Mouse (Mus musculus) CH12.LX (cell line): ENCODE results near the gene Psmb11. TPM values are rescaled to one million over a fixed set of nuclear protein-coding genes. Genes with fewer than 3 reads are reported as not detected.

Experiments used
- polyA plus RNA-seq: library from polyadenylated mRNA; unstranded; fragments of >175 nt; gene quantifications from 2 replicates; pipeline ENCODE4 v1.2.1, GENCODE M21; 2012; ENCODE audit warnings: low read depth; ENCODE audit not compliant: insufficient read length
- total RNA-seq, 2 experiments: library from RNA; depleted of rRNA; stranded (reverse); fragments of 300-350 nt in 1 of 2; fragments of >200 nt in 1 of 2; gene quantifications; 2 replicates each; pipeline ENCODE4 v1.2.3; 2012 to 2014

The Psmb11 gene
- total and polyA plus RNA-seq, 3 experiments, result not detected

Other genes with a start within 250 kb of the Psmb11 start
- 43.3 and 50.4 TPM in 2 replicates for gene Slc7a7, start 203.7 kb upstream of the Psmb11 start, total RNA-seq (2012; rRNA removed)
- gene Slc7a7, start 203.7 kb upstream of the Psmb11 start, total RNA-seq (2014; rRNA removed), result 23.8 and 27.8 TPM in 2 replicates
- 40.0 and 45.4 TPM in 2 replicates for gene Slc7a7, start 203.7 kb upstream of the Psmb11 start, polyA plus RNA-seq
- gene Mrpl52, start 194.5 kb upstream of the Psmb11 start, total RNA-seq (2012; rRNA removed), result 309 and 328 TPM in 2 replicates
- gene Mrpl52, start 194.5 kb upstream of the Psmb11 start, total RNA-seq (2014; rRNA removed), result 87.9 and 97.1 TPM in 2 replicates
- 230 and 281 TPM in 2 replicates for gene Mrpl52, start 194.5 kb upstream of the Psmb11 start, polyA plus RNA-seq
- gene Mmp14, start 189.8 kb upstream of the Psmb11 start, total RNA-seq (2012; rRNA removed), result 0.08 and 0.17 TPM in 2 replicates
- 0.08 and 0.11 TPM in 2 replicates for gene Mmp14, start 189.8 kb upstream of the Psmb11 start, total RNA-seq (2014; rRNA removed)
- gene Mmp14, start 189.8 kb upstream of the Psmb11 start, polyA plus RNA-seq, result 0.10 TPM in 1 of 2 replicates, not detected in the other
- 51.4 and 60.0 TPM in 2 replicates for gene Lrp10, start 157.3 kb upstream of the Psmb11 start, total RNA-seq (2012; rRNA removed)
- 27.9 and 28.7 TPM in 2 replicates for gene Lrp10, start 157.3 kb upstream of the Psmb11 start, total RNA-seq (2014; rRNA removed)
- gene Lrp10, start 157.3 kb upstream of the Psmb11 start, polyA plus RNA-seq, result 64.1 and 79.8 TPM in 2 replicates
- 0.08 and 0.29 TPM in 2 replicates for gene Rem2, start 145.3 kb upstream of the Psmb11 start, total RNA-seq (2012; rRNA removed)
- not detected in 2 replicates for gene Rem2, start 145.3 kb upstream of the Psmb11 start, total RNA-seq (2014; rRNA removed)
- 0.18 TPM in 1 of 2 replicates, not detected in the other for gene Rem2, start 145.3 kb upstream of the Psmb11 start, polyA plus RNA-seq
- 157 and 159 TPM in 2 replicates for gene Prmt5, start 103.9 kb upstream of the Psmb11 start, total RNA-seq (2012; rRNA removed)
- gene Prmt5, start 103.9 kb upstream of the Psmb11 start, total RNA-seq (2014; rRNA removed), result 106 and 110 TPM in 2 replicates
- gene Prmt5, start 103.9 kb upstream of the Psmb11 start, polyA plus RNA-seq, result 185 and 206 TPM in 2 replicates
- 65.5 and 71.8 TPM in 2 replicates for gene Haus4, start 66.8 kb upstream of the Psmb11 start, total RNA-seq (2012; rRNA removed)
- 88.6 and 94.3 TPM in 2 replicates for gene Haus4, start 66.8 kb upstream of the Psmb11 start, total RNA-seq (2014; rRNA removed)
- gene Haus4, start 66.8 kb upstream of the Psmb11 start, polyA plus RNA-seq, result 109 and 116 TPM in 2 replicates
- 0.13 TPM in 1 of 2 replicates, not detected in the other for gene Ajuba, start 43.9 kb upstream of the Psmb11 start, total RNA-seq (2012; rRNA removed)
- 0.09 TPM in 1 of 2 replicates, not detected in the other for gene Ajuba, start 43.9 kb upstream of the Psmb11 start, total RNA-seq (2014; rRNA removed)
- gene Ajuba, start 43.9 kb upstream of the Psmb11 start, polyA plus RNA-seq, result 0.18 and 0.34 TPM in 2 replicates
- gene 4931414P19Rik, start 15.4 kb upstream of the Psmb11 start, total RNA-seq (2012; rRNA removed), result 2.9 and 3.6 TPM in 2 replicates
- gene 4931414P19Rik, start 15.4 kb upstream of the Psmb11 start, total RNA-seq (2014; rRNA removed), result 1.5 TPM in 2 replicates
- 2.7 and 3.8 TPM in 2 replicates for gene 4931414P19Rik, start 15.4 kb upstream of the Psmb11 start, polyA plus RNA-seq
- 411 and 418 TPM in 2 replicates for gene Psmb5, start 3.4 kb upstream of the Psmb11 start, total RNA-seq (2012; rRNA removed)
- gene Psmb5, start 3.4 kb upstream of the Psmb11 start, total RNA-seq (2014; rRNA removed), result 416 and 455 TPM in 2 replicates
- gene Psmb5, start 3.4 kb upstream of the Psmb11 start, polyA plus RNA-seq, result 299 and 371 TPM in 2 replicates
- gene Gm17606, start 19.5 kb downstream of the Psmb11 start, total RNA-seq (2012; rRNA removed), result not detected in 2 replicates
- not detected in 2 replicates for gene Gm17606, start 19.5 kb downstream of the Psmb11 start, total RNA-seq (2014; rRNA removed)
- gene Gm17606, start 19.5 kb downstream of the Psmb11 start, polyA plus RNA-seq, result 1.9 and 2.5 TPM in 2 replicates
- gene Cdh24, start 19.9 kb downstream of the Psmb11 start, total RNA-seq (2012; rRNA removed), result 1.5 and 1.6 TPM in 2 replicates
- 1.0 and 1.2 TPM in 2 replicates for gene Cdh24, start 19.9 kb downstream of the Psmb11 start, total RNA-seq (2014; rRNA removed)
- gene Cdh24, start 19.9 kb downstream of the Psmb11 start, polyA plus RNA-seq, result 4.9 and 5.4 TPM in 2 replicates
- gene 1700123O20Rik, start 64.8 kb downstream of the Psmb11 start, total RNA-seq (2012; rRNA removed), result 33.1 and 37.4 TPM in 2 replicates
- 56.0 and 59.1 TPM in 2 replicates for gene 1700123O20Rik, start 64.8 kb downstream of the Psmb11 start, total RNA-seq (2014; rRNA removed)
- gene 1700123O20Rik, start 64.8 kb downstream of the Psmb11 start, polyA plus RNA-seq, result 60.7 and 63.3 TPM in 2 replicates
- gene Acin1, start 65.5 kb downstream of the Psmb11 start, total RNA-seq (2012; rRNA removed), result 118 and 148 TPM in 2 replicates
- 74.0 and 85.6 TPM in 2 replicates for gene Acin1, start 65.5 kb downstream of the Psmb11 start, total RNA-seq (2014; rRNA removed)
- gene Acin1, start 65.5 kb downstream of the Psmb11 start, polyA plus RNA-seq, result 324 and 364 TPM in 2 replicates
- not detected in 2 replicates for gene Gm29776, start 77.4 kb downstream of the Psmb11 start, total RNA-seq (2012; rRNA removed)
- not detected in 2 replicates for gene Gm29776, start 77.4 kb downstream of the Psmb11 start, total RNA-seq (2014; rRNA removed)
- gene Gm29776, start 77.4 kb downstream of the Psmb11 start, polyA plus RNA-seq, result not detected in 2 replicates
- 0.34 TPM in 1 of 2 replicates, not detected in the other for gene Cebpe, start 90.7 kb downstream of the Psmb11 start, total RNA-seq (2012; rRNA removed)
- gene Cebpe, start 90.7 kb downstream of the Psmb11 start, total RNA-seq (2014; rRNA removed), result not detected in 2 replicates
- 0.46 TPM in 1 of 2 replicates, not detected in the other for gene Cebpe, start 90.7 kb downstream of the Psmb11 start, polyA plus RNA-seq
- 0.08 and 0.13 TPM in 2 replicates for gene Slc7a8, start 160.5 kb downstream of the Psmb11 start, total RNA-seq (2012; rRNA removed)
- gene Slc7a8, start 160.5 kb downstream of the Psmb11 start, total RNA-seq (2014; rRNA removed), result not detected in 2 replicates
- 0.16 and 0.17 TPM in 2 replicates for gene Slc7a8, start 160.5 kb downstream of the Psmb11 start, polyA plus RNA-seq
- not detected in 2 replicates for gene Rnf212b, start 192.7 kb downstream of the Psmb11 start, total RNA-seq (2012; rRNA removed)
- not detected in 2 replicates for gene Rnf212b, start 192.7 kb downstream of the Psmb11 start, total RNA-seq (2014; rRNA removed)
- not detected in 2 replicates for gene Rnf212b, start 192.7 kb downstream of the Psmb11 start, polyA plus RNA-seq
- 2.3 and 3.7 TPM in 2 replicates for gene Homez, start 249.5 kb downstream of the Psmb11 start, total RNA-seq (2012; rRNA removed)
- gene Homez, start 249.5 kb downstream of the Psmb11 start, total RNA-seq (2014; rRNA removed), result 3.5 TPM in 2 replicates
- 2.3 and 7.2 TPM in 2 replicates for gene Homez, start 249.5 kb downstream of the Psmb11 start, polyA plus RNA-seq